Mouse (Mus musculus) mammary gland, adult 2 months (tissue): Measurements from ENCODE around the gene Slit2. TPM values are rescaled to one million over a fixed set of nuclear protein-coding genes. Genes with fewer than 3 reads are reported as not detected.

Experiments
- polyA plus RNA-seq: library from polyadenylated mRNA; depleted of rRNA; stranded (reverse); fragments of >200 nt; gene quantifications from 2 replicates; pipeline ENCODE4 v1.2.3, GENCODE M21; 2012; ENCODE audit warnings: low replicate concordance; rRNA removed

Gene Slit2
- 8.1 and 9.0 TPM in 2 replicates for polyA plus RNA-seq

GRCm38 (mm10) chr5:47982941-47983701 is at the start of gene Slit2:
Slit2 (plus strand) TSS chr5:47983138.

GRCm38 (mm10) chr5:48327652-48328051 is 344.7 kb downstream of the Slit2 start, which contains the start of gene 5730480H06Rik:
5730480H06Rik (plus strand) TSS chr5:48327952.

